In genomic region chrX:169319066-169319760, GRCm38 (mm10) we compare ENCODE assay signal across 8 mouse cellular contexts. TPM values are rescaled to one million over a fixed set of nuclear protein-coding genes. Genes with fewer than 3 reads are reported as not detected.
A peak's percentile ranks its signal among the peaks of the same experiment; 100 is the strongest.
DNase-seq lines count a peak whose midpoint lies in the region; ATAC-seq and TF ChIP-seq lines count a peak whose summit lies in the region.

No protein-coding gene starts in this region.

- peak overlapping the region; percentile 80 for H3K4me3 ChIP-seq in testis, adult 2 months (ENCODE audit: control insufficient read depth, low read depth, low read length)
- H3K4me3 ChIP-seq in embryonic facial prominence, embryonic 13.5 days, result peak overlapping the region; percentile 57
- peak overlapping the region; percentile 61 for H3K4me3 ChIP-seq in intestine, embryonic 16.5 days (ENCODE audit: low read length)

- no peak for DNase-seq in testis, postnatal 14 days (ENCODE audit: low spot score)
- peak; percentile 12 for DNase-seq in neural tube, embryonic 10.5 days (ENCODE audit: extremely low spot score, low spot score)
- no peak for DNase-seq in ovary, postnatal 36 days (ENCODE audit: low spot score)
- no peak for DNase-seq in frontal cortex, postnatal 36 days (ENCODE audit: low spot score in 2 of 2)

- TF ChIP-seq POLR2A in testis, adult 2 months (IDR thresholded peaks at IDR 0.05; ENCODE audit: control insufficient read depth, low read depth, low read length), result no peak

- peak overlapping the region; percentile 78 for H3K9ac ChIP-seq in embryonic facial prominence, embryonic 13.5 days
- H3K9ac ChIP-seq in intestine, embryonic 16.5 days (ENCODE audit: low read depth, low read length), result peak overlapping the region; percentile 77

- peak overlapping the region; percentile 59 for H3K4me2 ChIP-seq in embryonic facial prominence, embryonic 13.5 days
- H3K4me2 ChIP-seq in intestine, embryonic 16.5 days (ENCODE audit: low read depth, low read length), result peak overlapping the region; percentile 34

- ATAC-seq in embryonic facial prominence, embryonic 13.5 days (ENCODE audit: insufficient number of reproducible peaks, insufficient read depth, low FRiP score, low TSS enrichment, low read depth), result no peak
- ATAC-seq in intestine, embryonic 16.5 days, result no peak
- ATAC-seq in cerebellum, adult (ENCODE audit: insufficient number of reproducible peaks, low FRiP score, low TSS enrichment), result no peak

- H3K9me3 ChIP-seq in embryonic facial prominence, embryonic 13.5 days, result no peaks in the 10 kb centered on the region
- no peaks in the 10 kb centered on the region for H3K9me3 ChIP-seq in intestine, embryonic 16.5 days (ENCODE audit: control insufficient read depth, low read length)

- peak overlapping the region; percentile 49; the same call in 1 of the 2 replicates for H3K27ac ChIP-seq in testis, adult 2 months (ENCODE audit: control insufficient read depth, insufficient read depth, low read depth, low read length)
- H3K27ac ChIP-seq in embryonic facial prominence, embryonic 13.5 days, result no peak overlapping the region
- H3K27ac ChIP-seq in intestine, embryonic 16.5 days (ENCODE audit: low read length), result no peak overlapping the region

- H3K4me1 ChIP-seq in testis, adult 2 months (ENCODE audit: control insufficient read depth, insufficient read depth, low read length), result peaks cover 2% of the 10 kb centered on the region; the same call in 1 of the 2 replicates
- no peaks in the 10 kb centered on the region for H3K4me1 ChIP-seq in embryonic facial prominence, embryonic 13.5 days
- no peaks in the 10 kb centered on the region for H3K4me1 ChIP-seq in intestine, embryonic 16.5 days (ENCODE audit: control insufficient read depth, insufficient read depth, low read length)

- TF ChIP-seq CTCF in testis, adult 2 months (IDR thresholded peaks at IDR 0.05; ENCODE audit: control insufficient read depth, insufficient read depth, insufficient replicate concordance, low read depth, low read length), result no peak

- WGBS in embryonic facial prominence, embryonic 13.5 days, result 58% methylated on average over 12 of the region's 12 CpGs
- whole genome bisulfite sequencing in intestine, embryonic 16.5 days, result 38% methylated on average over 12 of the region's 12 CpGs

- no peaks in the 10 kb centered on the region for H3K27me3 ChIP-seq in testis, adult 2 months (ENCODE audit: control insufficient read depth, insufficient read depth, low read length)
- H3K27me3 ChIP-seq in embryonic facial prominence, embryonic 13.5 days, result peaks cover 14% of the 10 kb centered on the region; the same call in 1 of the 2 replicates
- H3K27me3 ChIP-seq in intestine, embryonic 16.5 days (replicated peaks; ENCODE audit: control insufficient read depth, insufficient read depth, low read length), result no peaks in the 10 kb centered on the region

- H3K36me3 ChIP-seq in testis, adult 2 months (ENCODE audit: control insufficient read depth, insufficient read depth, low read length), result no peaks in the 10 kb centered on the region
- H3K36me3 ChIP-seq in embryonic facial prominence, embryonic 13.5 days, result 0 out of 2 replicates have a peak, but pooled peaks cover 3% of the 10 kb centered on the region
- H3K36me3 ChIP-seq in intestine, embryonic 16.5 days (ENCODE audit: control insufficient read depth, insufficient read depth, low read length), result no peaks in the 10 kb centered on the region

RNA-seq across cellular contexts. Expression of gene Hccs, which starts 1.0 kb away (rescaled TPM):
- polyA plus RNA-seq in testis, adult 2 months (2012; rRNA removed), result 2.3 and 2.9 TPM in 2 replicates
- polyA plus RNA-seq in embryonic facial prominence, embryonic 13.5 days (2015; fragmentation: Nextera tagmentation; extraction: Ambion mirVana), result 33.5 and 34.1 TPM in 2 replicates
- 27.7 and 30.3 TPM in 2 replicates for polyA plus RNA-seq in intestine, embryonic 16.5 days (2015; fragmentation: Nextera tagmentation; extraction: Ambion mirVana)
